Mouse (Mus musculus): ENCODE measurements around the gene Abca4.
"Not testable (repeated sequence)": the region's sequence is repeated elsewhere in the genome, so short reads cannot be mapped to it uniquely, and the experiment has no call there.

Abca4 gene

DNA sequence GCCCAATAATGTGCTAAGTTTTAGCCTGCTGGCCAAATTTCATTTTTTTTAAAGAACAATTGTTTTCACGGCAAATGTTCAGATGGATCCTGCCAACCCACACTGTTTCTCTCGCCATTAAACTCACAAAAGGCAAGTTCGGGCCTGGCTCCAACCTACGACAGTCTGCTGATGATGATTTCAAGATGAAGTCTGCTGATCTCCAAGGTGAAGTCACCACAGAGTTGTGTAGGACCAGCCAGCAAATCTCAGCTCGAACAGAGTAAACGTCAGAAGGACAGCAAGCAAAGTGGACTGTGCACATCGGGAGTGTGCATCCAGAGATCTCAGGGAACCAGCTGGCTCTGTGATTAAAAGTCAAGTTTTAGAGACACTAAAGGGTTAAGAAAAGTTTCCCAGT, 166.6 kb downstream of the Abca4 start:
- DNase-seq (ENCODE audit: low read depth, low spot score): no peak

DNA sequence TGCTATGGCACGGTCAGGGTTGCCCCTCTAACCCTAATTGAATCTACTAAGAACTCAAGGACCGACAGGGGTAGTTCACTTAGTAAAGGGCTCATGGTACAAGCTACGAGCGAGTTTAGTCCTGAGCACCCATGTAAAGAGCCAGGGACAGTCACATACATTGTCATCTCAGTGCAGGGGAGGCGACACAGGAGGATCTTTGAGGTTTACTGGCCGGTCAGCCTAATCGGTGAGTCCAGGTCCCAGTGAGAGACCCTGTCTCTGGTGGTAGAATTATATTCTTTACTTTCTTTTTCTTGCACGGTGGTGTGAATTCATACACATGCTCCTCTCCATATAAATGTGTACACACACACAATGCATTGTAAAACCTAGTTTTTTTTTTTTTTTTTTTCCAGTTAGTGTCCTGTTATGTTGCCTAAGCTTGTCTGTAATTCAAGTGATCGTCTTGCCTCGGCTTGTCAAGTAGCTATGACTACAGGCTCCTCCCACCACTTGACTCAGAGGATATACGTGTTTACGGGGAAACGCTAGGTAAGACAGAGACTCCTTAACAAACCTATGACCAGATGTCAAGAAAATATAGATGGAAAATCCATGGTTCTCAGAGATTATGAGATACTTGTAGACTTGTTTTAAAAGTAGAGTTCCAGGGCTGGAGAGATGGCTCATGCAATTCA, 167.3 kb downstream of the Abca4 start:
- no peak for DNase-seq (ENCODE audit: low read depth, low spot score)

DNA sequence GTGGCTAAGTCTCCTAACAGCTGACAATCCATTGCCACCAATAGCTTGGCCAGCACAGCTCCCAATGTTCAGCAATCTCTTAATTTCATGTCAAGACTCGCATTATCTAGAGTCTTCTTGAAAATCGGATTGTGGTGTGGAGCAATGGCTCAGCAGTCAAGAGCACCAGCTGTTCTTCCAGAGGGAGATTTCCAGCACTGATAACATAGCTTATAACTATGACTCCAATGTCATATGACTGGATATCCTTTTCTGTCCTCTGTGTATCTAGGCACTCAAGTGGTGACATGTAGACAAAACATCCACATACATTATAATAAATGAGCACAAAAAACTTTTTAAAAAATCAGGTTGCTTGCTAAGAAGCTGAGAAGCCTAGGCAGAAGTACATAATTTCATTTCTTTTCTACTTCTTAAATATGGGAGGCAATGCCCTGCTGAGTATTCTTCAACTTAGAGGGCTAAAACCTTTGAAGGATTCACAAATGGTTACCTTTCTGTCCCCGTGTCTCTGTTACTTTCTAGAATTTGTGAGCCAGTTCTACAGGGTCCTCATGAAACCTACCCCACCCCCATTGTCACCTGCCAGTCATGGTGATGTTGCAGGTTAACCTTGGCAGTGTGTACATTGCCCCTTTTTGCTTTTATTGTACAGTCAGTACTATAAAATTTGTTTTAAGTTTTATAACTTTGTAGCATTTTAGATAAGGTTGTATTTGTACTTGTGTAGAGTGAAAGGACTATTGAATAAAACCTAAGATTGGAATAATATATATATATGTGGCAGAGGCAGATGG, 177.2 kb downstream of the Abca4 start:
- DNase-seq (ENCODE audit: low read depth, low spot score): no peak

DNA sequence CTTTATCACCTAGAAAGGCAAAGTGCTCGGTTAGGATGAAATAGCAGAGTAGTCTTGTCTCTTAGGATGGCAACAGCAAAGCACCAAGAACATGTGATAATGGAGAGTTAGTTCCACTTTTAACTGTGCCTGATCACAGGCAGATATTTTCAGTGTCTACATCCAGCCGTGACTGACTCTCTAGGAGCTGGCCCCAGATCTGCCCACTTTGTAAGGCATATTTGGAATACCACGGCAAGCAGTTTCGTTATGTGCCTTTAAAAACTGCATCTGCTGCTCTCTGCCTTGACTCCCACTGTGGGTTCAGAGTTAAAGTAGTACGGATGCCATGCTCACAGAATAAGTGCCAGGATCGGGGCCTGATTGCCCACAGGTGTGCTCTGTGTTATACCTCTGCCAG, 182.7 kb downstream of the Abca4 start:
- DNase-seq (ENCODE audit: low read depth, low spot score): not testable (repeated sequence)
